Mouse (Mus musculus): ENCODE results near the gene Zfyve27. TPM values are rescaled to one million over a fixed set of nuclear protein-coding genes. Genes with fewer than 3 reads are reported as not detected.

Zfyve27 gene
- polyA plus RNA-seq, 1 experiment = 0.67 TPM

DNA sequence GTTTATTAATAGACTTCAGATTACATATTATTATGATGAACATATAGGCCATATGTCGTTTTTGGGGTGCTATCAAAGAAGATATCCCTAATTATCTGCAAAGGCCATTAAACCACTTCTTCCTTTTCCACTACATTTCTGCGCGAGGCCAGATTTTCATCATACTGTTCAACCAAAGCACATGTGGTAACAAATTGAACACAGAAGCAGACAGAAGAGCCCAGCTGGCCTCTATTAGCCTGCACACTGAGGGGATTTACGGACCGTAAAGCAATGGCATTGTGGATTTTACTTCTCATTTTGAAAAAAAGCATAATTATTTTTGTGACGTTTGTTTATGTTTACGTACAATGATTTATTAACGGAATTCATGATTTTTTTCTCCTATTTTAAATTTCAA is 41.5 kb downstream of the Zfyve27 start:
- no peak for TF ChIP-seq TAL1 (IDR thresholded peaks at IDR 0.05; ENCODE audit: low read length)
- no peak for TF ChIP-seq GATA1 (IDR thresholded peaks at IDR 0.05; ENCODE audit: low read length)

DNA sequence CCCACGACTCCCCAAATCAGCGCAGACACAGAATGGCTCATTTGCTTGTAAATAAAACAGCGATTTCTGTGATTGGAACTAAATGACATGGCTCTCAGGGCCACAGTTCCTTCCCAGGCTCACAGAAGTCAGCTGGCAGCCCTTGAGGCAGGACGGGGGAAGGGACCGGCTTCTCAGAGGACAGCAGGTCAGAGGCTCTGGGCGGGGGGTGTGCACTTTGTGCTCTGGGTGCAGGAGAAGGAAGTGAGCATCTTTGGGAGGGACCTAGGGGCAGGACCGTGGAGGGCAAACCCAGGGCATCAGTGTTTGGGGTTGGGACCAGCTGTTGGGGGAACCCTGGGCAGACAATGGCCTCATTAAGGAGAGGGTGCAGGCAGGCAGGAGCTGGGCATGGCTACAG is 45.7 kb downstream of the Zfyve27 start:
- TF ChIP-seq TAL1 (IDR thresholded peaks at IDR 0.05; ENCODE audit: low read length) = no peak
- TF ChIP-seq GATA1 (IDR thresholded peaks at IDR 0.05; ENCODE audit: low read length) = no peak
- H3K36me3 ChIP-seq (ENCODE audit: control insufficient read depth) = no peaks in the 10 kb centered on the region
- no peaks in the 10 kb centered on the region for H3K4me1 ChIP-seq (ENCODE audit: control insufficient read depth)
- no peaks in the 10 kb centered on the region for H3K27me3 ChIP-seq (ENCODE audit: control insufficient read depth)
- H3K4me3 ChIP-seq (replicated peaks) = no peak overlapping the region
- H3K9me3 ChIP-seq (ENCODE audit: control insufficient read depth, low read length) = no peaks in the 10 kb centered on the region

More for the DNA sequence above, 41.5 kb downstream of the Zfyve27 start:
- peaks cover 40% of the 10 kb centered on the region for H3K27me3 ChIP-seq (ENCODE audit: control insufficient read depth)
- no peaks in the 10 kb centered on the region; the same call in none of the 2 replicates for H3K4me1 ChIP-seq (ENCODE audit: control insufficient read depth)
- H3K4me3 ChIP-seq (replicated peaks) = no peak overlapping the region
- H3K9me3 ChIP-seq (ENCODE audit: control insufficient read depth, low read length) = peaks cover 2% of the 10 kb centered on the region; the same call in 1 of the 2 replicates
- H3K36me3 ChIP-seq (ENCODE audit: control insufficient read depth) = no peaks in the 10 kb centered on the region

DNA sequence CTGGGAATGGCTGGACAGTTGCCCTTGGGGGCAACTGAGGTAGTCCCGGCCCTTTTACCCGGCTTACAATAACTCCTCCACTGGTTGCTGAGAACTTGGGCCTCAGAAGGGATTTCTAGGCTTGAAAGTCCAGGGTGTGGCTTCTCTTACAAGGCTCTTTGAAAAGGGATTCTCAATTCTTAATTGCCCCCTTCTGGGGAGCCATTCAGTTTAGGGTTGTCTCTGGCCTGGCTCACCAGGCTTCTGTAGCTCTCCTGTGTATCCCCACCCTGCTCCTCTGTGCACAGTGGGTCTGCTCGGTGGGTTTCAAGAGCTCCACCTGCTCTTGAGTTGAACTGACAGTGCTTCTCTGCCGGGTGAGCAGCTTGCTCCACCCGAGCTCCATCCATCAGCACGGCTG is 46.2 kb downstream of the Zfyve27 start:
- H3K36me3 ChIP-seq (ENCODE audit: control insufficient read depth) = no peaks in the 10 kb centered on the region
- H3K4me3 ChIP-seq (replicated peaks) = no peak overlapping the region
- TF ChIP-seq GATA1 (IDR thresholded peaks at IDR 0.05; ENCODE audit: low read length) (no peak), TAL1 (IDR thresholded peaks at IDR 0.05; ENCODE audit: low read length) (no peak)
- no peaks in the 10 kb centered on the region for H3K9me3 ChIP-seq (ENCODE audit: control insufficient read depth, low read length)
- no peaks in the 10 kb centered on the region for H3K27me3 ChIP-seq (ENCODE audit: control insufficient read depth)
- no peaks in the 10 kb centered on the region for H3K4me1 ChIP-seq (ENCODE audit: control insufficient read depth)

DNA sequence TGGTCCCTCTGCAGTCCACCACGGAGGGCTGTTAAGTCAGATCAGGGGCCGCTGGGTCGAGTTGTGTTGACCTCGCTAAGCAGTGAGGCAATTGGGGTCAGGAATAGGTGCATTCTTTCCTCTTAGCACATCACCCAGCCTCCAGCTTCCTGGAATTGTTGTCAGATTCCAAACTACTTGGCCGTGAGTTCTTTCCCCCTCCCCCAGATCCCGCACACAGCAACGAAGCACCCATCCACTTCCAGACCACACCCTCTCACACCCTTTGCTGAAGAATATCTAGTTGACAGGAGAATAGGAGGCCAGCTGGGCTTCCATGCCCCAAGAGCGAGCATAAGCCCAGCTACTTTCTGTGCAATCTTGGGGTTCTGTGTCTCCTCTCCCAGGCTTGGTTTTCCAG is 48.2 kb downstream of the Zfyve27 start:
- Histone ChIP-seq H3K4me1 (ENCODE audit: control insufficient read depth) (no peaks in the 10 kb centered on the region), H3K9me3 (ENCODE audit: control insufficient read depth, low read length) (no peaks in the 10 kb centered on the region), H3K4me3 (replicated peaks) (no peak overlapping the region), H3K36me3 (ENCODE audit: control insufficient read depth) (no peaks in the 10 kb centered on the region), H3K27me3 (ENCODE audit: control insufficient read depth) (no peaks in the 10 kb centered on the region)
- no peak for TF ChIP-seq TAL1 (IDR thresholded peaks at IDR 0.05; ENCODE audit: low read length)
- no peak for TF ChIP-seq GATA1 (IDR thresholded peaks at IDR 0.05; ENCODE audit: low read length)

DNA sequence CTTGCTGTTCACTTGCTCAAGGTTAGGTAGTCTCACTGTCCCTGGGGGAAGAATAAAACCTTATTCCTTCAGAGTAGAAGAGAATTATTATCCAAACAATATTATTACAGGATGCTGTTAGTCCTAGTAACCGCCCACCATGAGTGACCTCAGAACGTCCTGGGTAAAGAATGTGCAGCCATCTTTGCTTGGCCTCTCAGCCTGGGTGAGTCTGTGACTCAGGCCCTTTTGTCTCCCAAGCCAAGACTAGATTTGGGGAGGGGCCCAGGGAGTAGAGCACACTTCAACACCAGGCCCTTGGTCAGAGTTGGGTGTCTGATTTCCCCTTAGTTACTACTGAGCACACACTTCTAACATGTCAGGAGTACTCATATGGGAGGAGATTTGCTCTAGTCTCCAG is 50.9 kb downstream of the Zfyve27 start:
- Histone ChIP-seq H3K36me3 (ENCODE audit: control insufficient read depth) (no peaks in the 10 kb centered on the region), H3K27me3 (ENCODE audit: control insufficient read depth) (no peaks in the 10 kb centered on the region), H3K4me3 (replicated peaks) (no peak overlapping the region), H3K9me3 (ENCODE audit: control insufficient read depth, low read length) (no peaks in the 10 kb centered on the region), H3K4me1 (ENCODE audit: control insufficient read depth) (no peaks in the 10 kb centered on the region)
- TF ChIP-seq TAL1 (IDR thresholded peaks at IDR 0.05; ENCODE audit: low read length) (no peak), GATA1 (IDR thresholded peaks at IDR 0.05; ENCODE audit: low read length) (no peak)

DNA sequence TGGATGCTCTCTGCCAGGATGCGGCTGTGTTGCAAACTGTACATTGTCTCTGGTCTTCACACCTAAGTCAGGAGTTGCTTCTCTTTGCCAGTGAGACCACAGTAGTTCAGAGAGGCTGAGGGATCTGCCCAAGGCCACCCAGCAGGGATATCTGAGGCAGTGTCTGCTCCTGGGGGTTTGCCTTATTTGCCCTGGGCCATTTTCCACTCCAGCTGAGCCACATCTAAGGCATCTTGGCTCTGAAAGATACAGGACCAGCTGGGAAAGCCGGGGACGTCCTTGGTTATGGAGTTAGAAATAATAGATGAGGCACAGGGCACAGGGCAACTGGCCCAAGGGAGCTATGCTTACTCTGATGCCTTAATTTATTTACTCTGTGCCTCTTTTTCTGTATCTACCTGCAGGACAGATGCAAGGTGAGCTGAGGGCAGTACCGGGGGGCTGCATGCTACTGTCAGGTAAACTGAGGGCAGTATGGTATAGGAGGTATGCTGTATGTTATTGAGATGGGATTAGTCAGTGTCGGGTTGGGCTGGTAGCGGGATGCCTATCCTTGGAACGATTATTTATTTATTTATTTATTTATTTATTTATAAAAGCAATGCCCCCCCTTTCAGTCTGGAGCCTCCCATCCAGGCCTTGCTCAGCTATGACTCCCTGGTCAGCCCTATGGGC is 53.1 kb downstream of the Zfyve27 start:
- Histone ChIP-seq H3K9me3 (ENCODE audit: control insufficient read depth, low read length) (no peaks in the 10 kb centered on the region), H3K27me3 (ENCODE audit: control insufficient read depth) (no peaks in the 10 kb centered on the region), H3K4me3 (replicated peaks) (no peak overlapping the region), H3K36me3 (ENCODE audit: control insufficient read depth) (no peaks in the 10 kb centered on the region), H3K4me1 (ENCODE audit: control insufficient read depth) (no peaks in the 10 kb centered on the region)
- no peak for TF ChIP-seq TAL1 (IDR thresholded peaks at IDR 0.05; ENCODE audit: low read length)
- no peak for TF ChIP-seq GATA1 (IDR thresholded peaks at IDR 0.05; ENCODE audit: low read length)

DNA sequence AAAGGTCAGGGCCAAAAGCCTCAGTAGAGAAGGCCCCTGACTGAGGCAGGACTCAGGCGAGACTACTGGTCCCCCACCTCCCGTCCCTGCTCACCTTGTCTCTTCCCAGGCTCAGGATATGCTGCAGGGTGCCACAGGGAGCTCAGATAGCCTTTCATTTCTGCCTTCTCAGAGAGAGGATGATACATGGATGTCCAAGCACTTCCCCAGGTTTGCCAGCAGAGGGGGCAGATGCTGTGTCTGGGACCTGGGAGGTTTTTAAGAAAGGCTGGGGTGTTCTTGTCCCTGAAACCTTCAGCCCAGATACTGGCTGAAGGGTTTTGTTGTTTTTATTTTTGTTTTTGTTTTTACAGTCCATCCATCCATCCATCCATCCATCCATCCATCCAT is 53.6 kb downstream of the Zfyve27 start:
- no peak for TF ChIP-seq GATA1 (IDR thresholded peaks at IDR 0.05; ENCODE audit: low read length)
- no peak for TF ChIP-seq TAL1 (IDR thresholded peaks at IDR 0.05; ENCODE audit: low read length)
- H3K36me3 ChIP-seq (ENCODE audit: control insufficient read depth) = no peaks in the 10 kb centered on the region
- H3K4me1 ChIP-seq (ENCODE audit: control insufficient read depth) = no peaks in the 10 kb centered on the region
- no peaks in the 10 kb centered on the region for H3K27me3 ChIP-seq (ENCODE audit: control insufficient read depth)
- H3K9me3 ChIP-seq (ENCODE audit: control insufficient read depth, low read length) = no peaks in the 10 kb centered on the region
- no peak overlapping the region for H3K4me3 ChIP-seq (replicated peaks)

DNA sequence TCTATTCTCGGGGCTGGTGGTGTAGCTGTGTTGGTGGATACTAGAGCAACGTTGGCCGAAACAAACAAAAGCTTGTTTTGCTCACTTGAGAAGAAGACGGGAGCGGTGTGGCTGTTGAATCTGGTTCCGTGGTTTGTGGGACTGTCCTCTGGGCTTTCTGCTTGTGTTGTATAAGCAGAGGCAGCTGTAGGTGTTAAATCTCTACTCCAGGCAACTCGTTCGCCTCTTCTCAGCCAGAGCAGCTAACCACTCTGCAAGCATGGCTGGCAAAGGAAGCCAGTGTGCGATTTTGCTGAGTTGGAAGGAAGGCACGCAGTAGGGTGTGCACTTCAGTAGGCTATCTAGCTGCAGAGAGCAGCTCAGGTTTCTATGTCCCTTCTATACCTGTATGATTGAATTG is 62.7 kb downstream of the Zfyve27 start:
- no peak overlapping the region for H3K4me3 ChIP-seq (replicated peaks)
- TF ChIP-seq GATA1 (IDR thresholded peaks at IDR 0.05; ENCODE audit: low read length) = no peak
- no peak for TF ChIP-seq TAL1 (IDR thresholded peaks at IDR 0.05; ENCODE audit: low read length)
- H3K4me1 ChIP-seq (ENCODE audit: control insufficient read depth) = peaks cover 25% of the 10 kb centered on the region
- H3K9me3 ChIP-seq (ENCODE audit: control insufficient read depth, low read length) = no peaks in the 10 kb centered on the region
- H3K36me3 ChIP-seq (ENCODE audit: control insufficient read depth) = no peaks in the 10 kb centered on the region
- no peaks in the 10 kb centered on the region; the same call in none of the 2 replicates for H3K27me3 ChIP-seq (ENCODE audit: control insufficient read depth)

DNA sequence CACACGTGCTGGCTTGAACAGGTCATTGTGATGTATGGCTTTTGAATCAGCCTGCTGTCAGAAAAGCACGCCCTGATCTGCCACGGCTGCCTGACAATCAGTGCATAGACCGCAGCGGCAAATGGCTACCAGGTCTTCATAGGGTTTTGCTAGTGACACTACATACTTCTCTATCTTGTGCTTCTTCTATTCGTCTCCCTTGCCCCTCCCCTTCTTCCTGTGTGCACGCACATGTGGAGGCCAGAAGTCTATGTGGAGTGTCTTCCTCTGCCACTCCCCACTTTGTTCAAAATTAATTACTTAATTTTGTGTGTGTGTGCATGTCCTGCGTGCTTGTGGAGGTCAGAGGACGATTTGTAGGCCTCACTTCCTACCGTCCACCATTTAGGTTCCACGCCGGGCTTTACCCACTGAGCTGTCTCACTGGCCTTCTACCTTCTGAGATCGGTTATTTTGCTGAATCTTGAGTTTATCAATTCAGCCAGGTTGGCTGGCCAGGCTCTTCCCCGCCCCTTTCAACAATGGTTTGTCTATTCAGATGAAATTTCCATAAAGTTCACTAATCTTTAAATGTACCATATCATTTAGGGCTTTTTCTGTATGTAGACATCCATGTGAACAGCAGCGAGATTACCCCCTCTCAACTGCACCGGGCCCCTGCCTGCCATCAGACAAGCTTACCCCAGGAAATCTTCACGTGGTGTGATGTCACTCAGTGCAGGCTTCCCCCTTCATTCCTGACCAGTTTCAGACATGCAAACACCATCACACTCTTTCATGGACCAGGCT is 65.9 kb downstream of the Zfyve27 start:
- Histone ChIP-seq H3K36me3 (ENCODE audit: control insufficient read depth) (no peaks in the 10 kb centered on the region), H3K4me3 (replicated peaks) (peak overlapping the region; percentile 35), H3K4me1 (ENCODE audit: control insufficient read depth) (peaks cover 31% of the 10 kb centered on the region), H3K9me3 (ENCODE audit: control insufficient read depth, low read length) (0 out of 2 replicates have a peak, but pooled peaks cover 2% of the 10 kb centered on the region), H3K27me3 (ENCODE audit: control insufficient read depth) (peaks cover 4% of the 10 kb centered on the region)
- no peak for TF ChIP-seq GATA1 (IDR thresholded peaks at IDR 0.05; ENCODE audit: low read length)
- no peak for TF ChIP-seq TAL1 (IDR thresholded peaks at IDR 0.05; ENCODE audit: low read length)

All from erythroblast, embryonic 14.5 days (primary cell).